Mouse (Mus musculus): ENCODE results near the gene Ccdc136. TPM values are rescaled to one million over a fixed set of nuclear protein-coding genes. Genes with fewer than 3 reads are reported as not detected.

Ccdc136 gene
- polyA plus RNA-seq, 1 experiment = 0.23 TPM

- peaks cover 10% of the 10 kb centered on the region for H3K36me3 ChIP-seq (ENCODE audit: control insufficient read depth, insufficient read depth, low read length)
- no peak overlapping the region for H3K4me3 ChIP-seq (ENCODE audit: extremely low read depth, insufficient read depth, insufficient read length)
- 95% methylated on average over 3 of the region's 3 CpGs for WGBS
- H3K4me1 ChIP-seq (ENCODE audit: control insufficient read depth, insufficient read depth, insufficient read length) = no peaks in the 10 kb centered on the region
- no peaks in the 10 kb centered on the region for H3K27me3 ChIP-seq (ENCODE audit: control insufficient read depth, insufficient read depth, low read length)
- TF ChIP-seq POLR2A (IDR thresholded peaks at IDR 0.05; ENCODE audit: low read depth, low read length) = no peak
- TF ChIP-seq CTCF (IDR thresholded peaks at IDR 0.05; ENCODE audit: extremely low read depth, insufficient read depth, insufficient read length, insufficient replicate concordance) = no peak
- H3K27ac ChIP-seq (ENCODE audit: insufficient read depth, low read length) = no peak overlapping the region
- no peak for DNase-seq (ENCODE audit: low read depth in 1 of 2, low spot score in 2 of 2)
Measured at GRCm38 (mm10) chr6:29359386-29359785, 36.7 kb upstream of the Ccdc136 start.

GRCm38 (mm10) chr6:29360211-29360610, 35.9 kb upstream of the Ccdc136 start:
- Histone ChIP-seq H3K4me3 (ENCODE audit: extremely low read depth, insufficient read depth, insufficient read length) (no peak overlapping the region), H3K27me3 (ENCODE audit: control insufficient read depth, insufficient read depth, low read length) (no peaks in the 10 kb centered on the region), H3K4me1 (ENCODE audit: control insufficient read depth, insufficient read depth, insufficient read length) (no peaks in the 10 kb centered on the region), H3K27ac (ENCODE audit: insufficient read depth, low read length) (no peak overlapping the region), H3K36me3 (ENCODE audit: control insufficient read depth, insufficient read depth, low read length) (peaks cover 10% of the 10 kb centered on the region)
- no peak for DNase-seq (ENCODE audit: low read depth in 1 of 2, low spot score in 2 of 2)
- 84% methylated on average over 6 of the region's 6 CpGs for WGBS
- no peak for TF ChIP-seq CTCF (IDR thresholded peaks at IDR 0.05; ENCODE audit: extremely low read depth, insufficient read depth, insufficient read length, insufficient replicate concordance)
- TF ChIP-seq POLR2A (IDR thresholded peaks at IDR 0.05; ENCODE audit: low read depth, low read length) = no peak

- WGBS = 85% methylated on average over 7 of the region's 7 CpGs
- Histone ChIP-seq H3K36me3 (ENCODE audit: control insufficient read depth, insufficient read depth, low read length) (peaks cover 21% of the 10 kb centered on the region), H3K4me1 (ENCODE audit: control insufficient read depth, insufficient read depth, insufficient read length) (no peaks in the 10 kb centered on the region), H3K4me3 (ENCODE audit: extremely low read depth, insufficient read depth, insufficient read length) (no peak overlapping the region), H3K27ac (ENCODE audit: insufficient read depth, low read length) (no peak overlapping the region), H3K27me3 (ENCODE audit: control insufficient read depth, insufficient read depth, low read length) (no peaks in the 10 kb centered on the region)
- no peak for TF ChIP-seq POLR2A (IDR thresholded peaks at IDR 0.05; ENCODE audit: low read depth, low read length)
- TF ChIP-seq CTCF (IDR thresholded peaks at IDR 0.05; ENCODE audit: extremely low read depth, insufficient read depth, insufficient read length, insufficient replicate concordance) = no peak
- DNase-seq (ENCODE audit: low read depth in 1 of 2, low spot score in 2 of 2) = no peak
Measured at GRCm38 (mm10) chr6:29362246-29363128, 33.6 kb upstream of the Ccdc136 start.

- 95% methylated on average over 3 of the region's 3 CpGs for WGBS
- Histone ChIP-seq H3K27me3 (ENCODE audit: control insufficient read depth, insufficient read depth, low read length) (no peaks in the 10 kb centered on the region), H3K27ac (ENCODE audit: insufficient read depth, low read length) (no peak overlapping the region), H3K4me3 (ENCODE audit: extremely low read depth, insufficient read depth, insufficient read length) (no peak overlapping the region), H3K36me3 (ENCODE audit: control insufficient read depth, insufficient read depth, low read length) (peaks cover 21% of the 10 kb centered on the region), H3K4me1 (ENCODE audit: control insufficient read depth, insufficient read depth, insufficient read length) (no peaks in the 10 kb centered on the region)
- TF ChIP-seq CTCF (IDR thresholded peaks at IDR 0.05; ENCODE audit: extremely low read depth, insufficient read depth, insufficient read length, insufficient replicate concordance) = no peak
- no peak for TF ChIP-seq POLR2A (IDR thresholded peaks at IDR 0.05; ENCODE audit: low read depth, low read length)
- DNase-seq (ENCODE audit: low read depth in 1 of 2, low spot score in 2 of 2) = no peak
Measured at GRCm38 (mm10) chr6:29363129-29363515, 33.0 kb upstream of the Ccdc136 start.

- Histone ChIP-seq H3K27me3 (ENCODE audit: control insufficient read depth, insufficient read depth, low read length) (no peaks in the 10 kb centered on the region), H3K36me3 (ENCODE audit: control insufficient read depth, insufficient read depth, low read length) (peaks cover 20% of the 10 kb centered on the region), H3K27ac (ENCODE audit: insufficient read depth, low read length) (no peak overlapping the region), H3K4me1 (ENCODE audit: control insufficient read depth, insufficient read depth, insufficient read length) (no peaks in the 10 kb centered on the region), H3K4me3 (ENCODE audit: extremely low read depth, insufficient read depth, insufficient read length) (no peak overlapping the region)
- TF ChIP-seq CTCF (IDR thresholded peaks at IDR 0.05; ENCODE audit: extremely low read depth, insufficient read depth, insufficient read length, insufficient replicate concordance) = no peak
- no peak for DNase-seq (ENCODE audit: low read depth in 1 of 2, low spot score in 2 of 2)
- 86% methylated on average over 1 of the region's 1 CpGs for WGBS
Measured at GRCm38 (mm10) chr6:29365277-29365676, 30.8 kb upstream of the Ccdc136 start.

- DNase-seq (ENCODE audit: low read depth in 1 of 2, low spot score in 2 of 2) = no peak
- H3K27me3 ChIP-seq (ENCODE audit: control insufficient read depth, insufficient read depth, low read length) = no peaks in the 10 kb centered on the region
- H3K4me3 ChIP-seq (ENCODE audit: extremely low read depth, insufficient read depth, insufficient read length) = no peak overlapping the region
- WGBS = 70% methylated on average over 4 of the region's 4 CpGs
- TF ChIP-seq CTCF (IDR thresholded peaks at IDR 0.05; ENCODE audit: extremely low read depth, insufficient read depth, insufficient read length, insufficient replicate concordance) (no peak), POLR2A (IDR thresholded peaks at IDR 0.05; ENCODE audit: low read depth, low read length) (no peak)
- H3K4me1 ChIP-seq (ENCODE audit: control insufficient read depth, insufficient read depth, insufficient read length) = no peaks in the 10 kb centered on the region
- H3K27ac ChIP-seq (ENCODE audit: insufficient read depth, low read length) = no peak overlapping the region
- H3K36me3 ChIP-seq (ENCODE audit: control insufficient read depth, insufficient read depth, low read length) = peaks cover 16% of the 10 kb centered on the region
Measured at GRCm38 (mm10) chr6:29377386-29377785, 18.7 kb upstream of the Ccdc136 start.

GRCm38 (mm10) chr6:29378678-29379077, 17.4 kb upstream of the Ccdc136 start:
- WGBS = 91% methylated on average over 10 of the region's 10 CpGs
- Histone ChIP-seq H3K4me1 (ENCODE audit: control insufficient read depth, insufficient read depth, insufficient read length) (no peaks in the 10 kb centered on the region), H3K4me3 (ENCODE audit: extremely low read depth, insufficient read depth, insufficient read length) (no peak overlapping the region), H3K36me3 (ENCODE audit: control insufficient read depth, insufficient read depth, low read length) (peaks cover 9% of the 10 kb centered on the region), H3K27ac (ENCODE audit: insufficient read depth, low read length) (no peak overlapping the region), H3K27me3 (ENCODE audit: control insufficient read depth, insufficient read depth, low read length) (no peaks in the 10 kb centered on the region)
- TF ChIP-seq CTCF (IDR thresholded peaks at IDR 0.05; ENCODE audit: extremely low read depth, insufficient read depth, insufficient read length, insufficient replicate concordance) (no peak), POLR2A (IDR thresholded peaks at IDR 0.05; ENCODE audit: low read depth, low read length) (no peak)
- DNase-seq (ENCODE audit: low read depth in 1 of 2, low spot score in 2 of 2) = no peak

Measured in spleen, adult 2 months (tissue).